Mouse (Mus musculus) stomach, postnatal 0 days (tissue): ENCODE results near the gene Elp5. TPM values are rescaled to one million over a fixed set of nuclear protein-coding genes. Genes with fewer than 3 reads are reported as not detected.

Experiments
- ATAC-seq: fragments of 200-750 bp; cut with Nextera tagmentation; 2 replicates; pipeline ENCODE4 v1.8.0; 2017; ENCODE audit not compliant: low FRiP score, low TSS enrichment
- DNase-seq: peaks from one replicate; pipeline ENCODE4 v3.0.0-alpha.2; 2016; ENCODE audit warnings: low spot score
- H3K27ac ChIP-seq: fragments of 300-500 bp; sonication (generic); replicated peaks from 2 replicates; pipeline ENCODE4 v1.5.1; 2014; ENCODE audit warnings: mild to moderate bottlenecking, control low read depth
- H3K27me3 ChIP-seq: fragments of 300-500 bp; sonication (generic); 2 replicates; pipeline ENCODE4 v1.6.1; 2014; ENCODE audit warnings: low read length; ENCODE audit not compliant: control insufficient read depth, insufficient read depth
- H3K36me3 ChIP-seq: fragments of 300-500 bp; sonication (generic); 2 replicates; pipeline ENCODE4 v1.6.1; 2014; ENCODE audit warnings: low read length, mixed read lengths; ENCODE audit not compliant: control insufficient read depth, insufficient read depth
- H3K4me1 ChIP-seq: fragments of 300-500 bp; sonication (generic); replicated peaks from 2 replicates; pipeline ENCODE4 v1.6.1; 2014; ENCODE audit warnings: antibody characterized with exemption; ENCODE audit not compliant: control insufficient read depth, insufficient read depth
- H3K4me2 ChIP-seq: fragments of 300-500 bp; sonication (generic); replicated peaks from 2 replicates; pipeline ENCODE4 v1.6.1; 2014; ENCODE audit warnings: low read depth, mild to moderate bottlenecking, control low read depth, moderate library complexity
- H3K4me3 ChIP-seq: fragments of 300-500 bp; sonication (generic); 2 replicates; pipeline ENCODE4 v1.5.1; 2014; ENCODE audit warnings: low read depth, low read length, control low read depth
- H3K9ac ChIP-seq: fragments of 300-500 bp; sonication (generic); 2 replicates; pipeline ENCODE4 v1.6.1; 2014; ENCODE audit warnings: mild to moderate bottlenecking, low read length, control low read depth, mixed read lengths
- H3K9me3 ChIP-seq: fragments of 300-500 bp; sonication (generic); 2 replicates; pipeline ENCODE4 v1.6.1; 2016; ENCODE audit warnings: low read length; ENCODE audit not compliant: control insufficient read depth
- CTCF ChIP-seq: IDR thresholded peaks from 2 replicates; pipeline ENCODE4 v1.5.1; 2016; ENCODE audit warnings: antibody characterized with exemption, low read depth, mild to moderate bottlenecking, moderate library complexity
- EP300 ChIP-seq: optimal IDR thresholded peaks from 2 replicates; pipeline ENCODE3; 2016; ENCODE audit warnings: antibody characterized with exemption
- WGBS: fragments of 180-500 bp; shearing (Covaris S2); extraction: QIAGEN DNeasy Blood & Tissue Kit; methylation state at CpG from one replicate; pipeline ENCODE4 v1.1.7; 2014; 5-methylcytosine and 5-hydroxymethylcytosine counted together
- polyA plus RNA-seq: library from polyadenylated mRNA; unstranded; fragments of >200 nt; fragmentation: Nextera tagmentation; extraction: Ambion mirVana; gene quantifications from 2 replicates; pipeline ENCODE4 v1.2.1, GENCODE M21; 2015

Gene Elp5
- polyA plus RNA-seq, 1 experiment from 2014 or later, result 73.4 TPM

- Histone ChIP-seq H3K4me3 (no peak overlapping the region), H3K9me3 (no peaks in the 10 kb centered on the region), H3K27ac (no peak overlapping the region), H3K36me3 (peaks cover 25% of the 10 kb centered on the region), H3K27me3 (no peaks in the 10 kb centered on the region), H3K9ac (no peak overlapping the region), H3K4me1 (no peaks in the 10 kb centered on the region), H3K4me2 (0 out of 2 replicates have a peak overlapping the region, but pooled peaks have one; percentile 71)
- ATAC-seq (no peak), DNase-seq (no peak)
- TF ChIP-seq CTCF, result no peak
- no peak for TF ChIP-seq EP300
- WGBS, result 87% methylated on average over 2 of the region's 2 CpGs
Measured at GRCm38 (mm10) chr11:70002471-70002870, 20.2 kb upstream of the Elp5 start.

GRCm38 (mm10) chr11:70001865-70002264 lies 19.5 kb upstream of the Elp5 start:
- DNase-seq (peak; percentile 71), ATAC-seq (no peak)
- TF ChIP-seq CTCF (peak; percentile 75), EP300 (no peak)
- H3K4me3 ChIP-seq, result peak overlapping the region; percentile 62; the same call in 1 of the 2 replicates
- H3K27ac ChIP-seq, result no peak overlapping the region
- H3K36me3 ChIP-seq, result peaks cover 20% of the 10 kb centered on the region
- no peaks in the 10 kb centered on the region for H3K4me1 ChIP-seq
- no peak overlapping the region for H3K9ac ChIP-seq
- H3K27me3 ChIP-seq, result no peaks in the 10 kb centered on the region
- H3K9me3 ChIP-seq, result no peaks in the 10 kb centered on the region
- H3K4me2 ChIP-seq, result peak overlapping the region; percentile 71

GRCm38 (mm10) chr11:70001159-70001558 lies 18.8 kb upstream of the Elp5 start:
- 8% methylated on average over 8 of the region's 8 CpGs for WGBS
- Histone ChIP-seq H3K4me2 (peak overlapping the region; percentile 71), H3K4me1 (no peaks in the 10 kb centered on the region), H3K27me3 (no peaks in the 10 kb centered on the region), H3K27ac (peak overlapping the region; percentile 93), H3K36me3 (peaks cover 18% of the 10 kb centered on the region), H3K9ac (peak overlapping the region; percentile 70), H3K4me3 (peak overlapping the region; percentile 62), H3K9me3 (no peaks in the 10 kb centered on the region)
- no peak for TF ChIP-seq EP300
- no peak for TF ChIP-seq CTCF
- DNase-seq (no peak), ATAC-seq (no peak)

- H3K9me3 ChIP-seq, result no peaks in the 10 kb centered on the region
- peak within 1 kb of the TSS; percentile 62 for H3K4me3 ChIP-seq
- DNase-seq, result peak; percentile 96
- H3K27ac ChIP-seq, result peak within 1 kb of the TSS; percentile 93
- TF ChIP-seq CTCF (no peak), EP300 (no peak)
- peak within 1 kb of the TSS; percentile 71 for H3K4me2 ChIP-seq
- H3K4me1 ChIP-seq, result no peaks in the 10 kb centered on the region
- peak; percentile 58 for ATAC-seq
- 0% methylated on average over 42 of the region's 48 CpGs for WGBS
- H3K36me3 ChIP-seq, result peaks cover 16% of the 10 kb centered on the region
- no peaks in the 10 kb centered on the region for H3K27me3 ChIP-seq
- peak within 1 kb of the TSS; percentile 70 for H3K9ac ChIP-seq
Measured at GRCm38 (mm10) chr11:70000396-70000898, 18.1 kb upstream of the Elp5 start, which contains the start of gene Dvl2. Gene Dvl2 (plus strand): TSS chr11:70000595.

GRCm38 (mm10) chr11:69999666-70000065 lies 17.3 kb upstream of the Elp5 start:
- no peaks in the 10 kb centered on the region for H3K27me3 ChIP-seq
- H3K4me1 ChIP-seq, result no peaks in the 10 kb centered on the region
- no peaks in the 10 kb centered on the region for H3K9me3 ChIP-seq
- DNase-seq (no peak), ATAC-seq (no peak)
- TF ChIP-seq EP300 (no peak), CTCF (no peak)
- H3K4me3 ChIP-seq, result no peak overlapping the region
- 0 out of 2 replicates have a peak overlapping the region, but pooled peaks have one; percentile 35 for H3K27ac ChIP-seq
- no peak overlapping the region for H3K9ac ChIP-seq
- H3K36me3 ChIP-seq, result peaks cover 16% of the 10 kb centered on the region
- 82% methylated on average over 8 of the region's 8 CpGs for WGBS
- H3K4me2 ChIP-seq, result no peak overlapping the region

GRCm38 (mm10) chr11:69998567-69999491 lies 16.5 kb upstream of the Elp5 start:
- H3K4me1 ChIP-seq, result no peaks in the 10 kb centered on the region
- no peak overlapping the region for H3K4me2 ChIP-seq
- H3K4me3 ChIP-seq, result no peak overlapping the region
- H3K27ac ChIP-seq, result no peak overlapping the region
- ATAC-seq (no peak), DNase-seq (no peak)
- 89% methylated on average over 27 of the region's 27 CpGs for WGBS
- TF ChIP-seq EP300 (no peak), CTCF (peak; percentile 55)
- no peak overlapping the region for H3K9ac ChIP-seq
- no peaks in the 10 kb centered on the region for H3K27me3 ChIP-seq
- no peaks in the 10 kb centered on the region for H3K9me3 ChIP-seq
- H3K36me3 ChIP-seq, result peaks cover 20% of the 10 kb centered on the region
